Comparison of ENCODE assay signal across 16 mouse cellular contexts in the genomic region with DNA sequence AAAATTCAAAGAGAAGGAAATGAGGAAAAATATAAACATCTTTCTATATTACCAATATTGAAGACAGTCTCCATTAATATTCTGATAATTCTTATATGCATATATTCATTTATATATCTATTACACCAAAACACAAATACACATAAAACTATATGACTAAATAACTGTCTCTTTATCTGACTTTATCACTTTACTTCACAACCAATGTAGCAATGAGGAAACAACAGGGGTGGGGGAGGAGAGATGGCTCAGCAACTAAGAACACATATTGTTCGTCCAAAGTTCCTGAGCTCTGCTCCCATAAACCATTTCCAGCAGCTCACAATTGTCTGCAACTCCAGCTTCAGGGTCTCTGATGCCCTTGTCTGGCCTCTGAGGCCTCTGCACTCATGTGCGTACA. TPM values are rescaled to one million over a fixed set of nuclear protein-coding genes. Genes with fewer than 3 reads are reported as not detected.
"Had no signal": no experiment of that assay in that cellular context is flagged by ENCODE, and none has a peak within 500 bp of the region (broad histone marks: within the 10 kb centered on the region; RNA-seq: fewer than 3 reads in every experiment).

No protein-coding gene starts in this region.

- H3K36me3 ChIP-seq: midbrain, embryonic 13.5 days; midbrain, embryonic 15.5 days; neural tube, embryonic 12.5 days; stomach, embryonic 15.5 days had no signal

- DNase-seq: lung, adult 18-20 months; lung, embryonic 14.5 days; lung, postnatal 10 days; lung, postnatal 4 days; right cerebral cortex, postnatal 14 days; thymus, postnatal 14 days; thymus, postnatal 4 days had no signal

- H3K9ac ChIP-seq: liver, embryonic 14.5 days; lung, embryonic 14.5 days; midbrain, embryonic 13.5 days; midbrain, embryonic 15.5 days; neural tube, embryonic 12.5 days; stomach, embryonic 15.5 days had no signal

- H3K27me3 ChIP-seq: megakaryocyte, embryonic 14.5 days; midbrain, embryonic 13.5 days; midbrain, embryonic 15.5 days; neural tube, embryonic 12.5 days; stomach, embryonic 15.5 days had no signal

- H3K4me1 ChIP-seq: midbrain, embryonic 15.5 days; neural tube, embryonic 12.5 days had no signal

- H3K27ac ChIP-seq: liver, embryonic 14.5 days; midbrain, embryonic 13.5 days; midbrain, embryonic 15.5 days; neural tube, embryonic 12.5 days; stomach, embryonic 15.5 days; stomach, postnatal 0 days had no signal

- H3K4me3 ChIP-seq: megakaryocyte, embryonic 14.5 days; midbrain, embryonic 13.5 days; midbrain, embryonic 15.5 days; myocyte; neural tube, embryonic 12.5 days; stomach, embryonic 15.5 days had no signal

RNA-seq across cellular contexts. Expression of a gene that starts 47.4 kb away (rescaled TPM):
- polyA plus RNA-seq: lung, embryonic 16.5 days had no signal
